Mouse (Mus musculus) thymus, adult 2 months (tissue): ENCODE results near the gene Tmx2. TPM values are rescaled to one million over a fixed set of nuclear protein-coding genes. Genes with fewer than 3 reads are reported as not detected.

Experiments used
- DNase-seq: peaks from one replicate; pipeline ENCODE4 v3.0.0; 2021
- H3K27ac ChIP-seq: fragments of 200-500 bp; 2 replicates; pipeline ENCODE4 v1.5.1; 2012; ENCODE audit warnings: low read length, control low read depth; ENCODE audit not compliant: control insufficient read depth, insufficient read depth
- H3K27me3 ChIP-seq: fragments of 200-500 bp; 2 replicates; pipeline ENCODE4 v1.6.1; 2012; ENCODE audit warnings: mild to moderate bottlenecking, low read length, moderate library complexity, mixed read lengths; ENCODE audit not compliant: control insufficient read depth, insufficient read depth
- H3K36me3 ChIP-seq: fragments of 200-500 bp; 2 replicates; pipeline ENCODE4 v1.6.1; 2012; ENCODE audit warnings: mild to moderate bottlenecking, low read length, moderate library complexity; ENCODE audit not compliant: control insufficient read depth, insufficient read depth
- H3K4me1 ChIP-seq: fragments of 200-500 bp; replicated peaks from 2 replicates; pipeline ENCODE4 v1.6.1; 2012; ENCODE audit warnings: low read length; ENCODE audit not compliant: control insufficient read depth, insufficient read depth
- H3K4me3 ChIP-seq: fragments of 200-500 bp; 2 replicates; pipeline ENCODE4 v1.5.1; 2012; ENCODE audit warnings: mild to moderate bottlenecking, low read length, control low read depth, moderate library complexity; ENCODE audit not compliant: control insufficient read depth, insufficient read depth
- CTCF ChIP-seq: fragments of 200-500 bp; IDR thresholded peaks from 2 replicates; pipeline ENCODE4 v1.5.1; 2012; ENCODE audit warnings: mild to moderate bottlenecking, control low read depth, low read length, moderate library complexity, borderline replicate concordance; ENCODE audit not compliant: control insufficient read depth, poor library complexity, insufficient read depth; ENCODE audit errors: extremely low read depth
- POLR2A ChIP-seq: fragments of 200-500 bp; IDR thresholded peaks from 2 replicates; pipeline ENCODE4 v1.6.1; 2012; ENCODE audit warnings: mild to moderate bottlenecking, low read length, control low read depth, moderate library complexity; ENCODE audit not compliant: control insufficient read depth, poor library complexity, insufficient read depth; ENCODE audit errors: extremely low read depth
- WGBS: fragments of 180-500 bp; shearing (Covaris S2); methylation state at CpG from one replicate; pipeline ENCODE4 v1.1.7; 2018; 5-methylcytosine and 5-hydroxymethylcytosine counted together
- polyA plus RNA-seq: library from polyadenylated mRNA; depleted of rRNA; stranded (reverse); fragments of >200 nt; gene quantifications from 2 replicates; pipeline ENCODE4 v1.2.3, GENCODE M21; 2012

Gene Tmx2
- polyA plus RNA-seq, 1 experiment, result 53.8 TPM

- TF ChIP-seq POLR2A, result no peak
- TF ChIP-seq CTCF, result no peak
- no peak for DNase-seq
- H3K4me1 ChIP-seq, result no peaks in the 10 kb centered on the region
- H3K36me3 ChIP-seq, result peaks cover 59% of the 10 kb centered on the region
- no peak overlapping the region for H3K4me3 ChIP-seq
- WGBS, result 94% methylated on average over 5 of the region's 5 CpGs
- no peaks in the 10 kb centered on the region for H3K27me3 ChIP-seq
- H3K27ac ChIP-seq, result no peak overlapping the region
These were observed 16.2 kb upstream of the Tmx2 start for GRCm38 (mm10) chr2:84695007-84695695.

- Histone ChIP-seq H3K4me3 (no peak overlapping the region), H3K4me1 (no peaks in the 10 kb centered on the region), H3K36me3 (peaks cover 84% of the 10 kb centered on the region), H3K27ac (no peak overlapping the region), H3K27me3 (no peaks in the 10 kb centered on the region)
- TF ChIP-seq POLR2A, result no peak
- TF ChIP-seq CTCF, result no peak
- whole genome bisulfite sequencing, result 95% methylated on average over 12 of the region's 12 CpGs
- no peak for DNase-seq
These were observed 11.1 kb upstream of the Tmx2 start for GRCm38 (mm10) chr2:84690050-84690449.

- no peak overlapping the region for H3K4me3 ChIP-seq
- no peaks in the 10 kb centered on the region for H3K27me3 ChIP-seq
- H3K27ac ChIP-seq, result no peak overlapping the region
- WGBS, result 97% methylated on average over 2 of the region's 2 CpGs
- no peak for DNase-seq
- peaks cover 71% of the 10 kb centered on the region for H3K36me3 ChIP-seq
- TF ChIP-seq POLR2A (no peak), CTCF (no peak)
- no peaks in the 10 kb centered on the region for H3K4me1 ChIP-seq
These were observed 9.3 kb upstream of the Tmx2 start for GRCm38 (mm10) chr2:84688080-84688844.

GRCm38 (mm10) chr2:84682605-84683183, 3.8 kb upstream of the Tmx2 start:
- Histone ChIP-seq H3K4me3 (no peak overlapping the region), H3K36me3 (peaks cover 23% of the 10 kb centered on the region), H3K27me3 (no peaks in the 10 kb centered on the region), H3K27ac (no peak overlapping the region), H3K4me1 (peaks cover 3% of the 10 kb centered on the region; the same call in 1 of the 2 replicates)
- DNase-seq, result no peak
- WGBS, result 87% methylated on average over 6 of the region's 6 CpGs
- TF ChIP-seq CTCF (no peak), POLR2A (no peak)

GRCm38 (mm10) chr2:84677968-84678880, 716 bp downstream of the Tmx2 start, which contains the start of the genes Gm28635 and Med19:
Gene Gm28635 (minus strand): TSS chr2:84678041.
Gene Med19 (plus strand): TSS chr2:84678402.
- Histone ChIP-seq H3K4me3 (peak within 1 kb of the TSS; percentile 79), H3K27ac (0 out of 2 replicates have a peak within 1 kb of the TSS, but pooled peaks have one; percentile 20), H3K4me1 (peaks cover 3% of the 10 kb centered on the region; the same call in 1 of the 2 replicates), H3K27me3 (no peaks in the 10 kb centered on the region), H3K36me3 (peaks cover 4% of the 10 kb centered on the region; the same call in 1 of the 2 replicates)
- DNase-seq, result peak; percentile 90
- TF ChIP-seq CTCF (0 out of 2 replicates have a peak, but pooled peaks have one; percentile 4), POLR2A (no peak)
- under 1% methylated on average over 44 of the region's 44 CpGs for WGBS
